Mouse (Mus musculus): ENCODE data around the gene Dnajc15. TPM values are rescaled to one million over a fixed set of nuclear protein-coding genes. Genes with fewer than 3 reads are reported as not detected.

Dnajc15 gene
- polyA plus RNA-seq, 1 experiment = 50.1 TPM

DNA sequence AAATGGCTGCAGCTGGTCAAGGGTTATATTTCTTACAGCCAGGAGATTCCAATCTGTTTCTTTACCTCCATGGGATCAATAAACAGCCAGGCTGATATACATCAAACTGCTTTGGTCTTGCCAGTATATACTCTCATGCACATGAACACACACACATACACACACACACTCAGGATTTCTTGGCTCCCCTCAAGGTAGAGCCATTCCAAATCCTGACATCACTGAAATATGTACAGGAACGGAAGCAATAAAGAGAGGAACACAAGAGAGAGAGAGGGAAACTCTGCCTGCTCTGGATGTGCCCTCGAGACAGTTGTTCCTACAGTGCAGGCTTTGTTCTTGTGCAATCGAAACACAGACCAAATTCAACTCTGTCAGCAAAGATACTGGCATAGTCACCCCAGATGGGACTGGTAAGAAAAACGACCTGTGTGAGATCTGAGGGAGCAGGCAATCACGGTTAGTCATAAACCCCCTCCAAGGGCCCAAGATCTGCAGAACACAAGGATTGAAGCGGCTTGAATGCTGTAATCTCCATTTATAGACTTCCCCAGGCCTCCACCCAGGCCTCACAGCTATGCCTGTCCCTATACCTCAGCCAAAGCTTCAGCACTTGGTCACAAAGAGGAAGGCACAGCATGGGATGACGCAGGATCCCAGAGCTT, 80.5 kb downstream of the Dnajc15 start:
- no peak for TF ChIP-seq USF1 (IDR thresholded peaks at IDR 0.05; ENCODE audit: low read depth)
- Histone ChIP-seq H3K79me3 (ENCODE audit: low read depth) (no peaks in the 10 kb centered on the region), H3ac (ENCODE audit: control insufficient read depth, insufficient read length, low read depth) (no peak overlapping the region), H3K27me3 (ENCODE audit: control insufficient read depth, insufficient read depth, insufficient read length) (no peaks in the 10 kb centered on the region), H3K4me3 (ENCODE audit: insufficient read depth, poor library complexity, severe bottlenecking) (no peak overlapping the region), H3K36me3 (ENCODE audit: control insufficient read depth, insufficient read depth) (no peaks in the 10 kb centered on the region), H3K79me2 (ENCODE audit: control insufficient read depth, insufficient read depth) (no peaks in the 10 kb centered on the region)

DNA sequence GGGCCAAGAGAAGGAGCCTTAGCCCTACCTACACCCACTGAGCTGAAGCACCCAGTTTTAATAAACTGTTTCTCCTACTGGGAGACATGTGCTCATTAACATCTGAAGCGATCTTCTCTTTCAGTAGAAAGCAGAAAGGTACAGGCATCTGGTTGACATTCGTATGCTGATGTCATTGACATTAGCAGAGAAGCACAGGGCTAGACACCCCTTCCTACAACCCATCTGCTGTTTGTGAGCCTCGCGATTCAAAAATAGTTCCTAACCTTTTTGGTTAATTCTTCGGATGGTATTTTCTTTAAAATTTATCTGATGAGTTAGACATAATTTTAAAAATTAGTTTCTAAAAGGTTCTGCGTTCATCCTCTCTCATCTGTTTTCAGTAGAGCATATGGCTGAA, 81.9 kb downstream of the Dnajc15 start:
- Histone ChIP-seq H3K36me3 (ENCODE audit: control insufficient read depth, insufficient read depth) (no peaks in the 10 kb centered on the region), H3K79me2 (ENCODE audit: control insufficient read depth, insufficient read depth) (no peaks in the 10 kb centered on the region), H3K4me3 (ENCODE audit: insufficient read depth, poor library complexity, severe bottlenecking) (no peak overlapping the region), H3ac (ENCODE audit: control insufficient read depth, insufficient read length, low read depth) (no peak overlapping the region), H3K79me3 (ENCODE audit: low read depth) (no peaks in the 10 kb centered on the region), H3K27me3 (ENCODE audit: control insufficient read depth, insufficient read depth, insufficient read length) (no peaks in the 10 kb centered on the region)
- no peak for TF ChIP-seq MYOD1 (IDR thresholded peaks at IDR 0.05; ENCODE audit: control insufficient read depth, insufficient read length, low read depth)
- no peak for TF ChIP-seq CEBPB (IDR thresholded peaks at IDR 0.05; ENCODE audit: low read depth)
- no peak for TF ChIP-seq USF1 (IDR thresholded peaks at IDR 0.05; ENCODE audit: low read depth)
- no peak for TF ChIP-seq MYOG (IDR thresholded peaks at IDR 0.05; ENCODE audit: control insufficient read depth, extremely low read depth, insufficient read length)
- no peak for TF ChIP-seq MAX (IDR thresholded peaks at IDR 0.05)
- TF ChIP-seq CTCF (IDR thresholded peaks at IDR 0.05; ENCODE audit: control insufficient read depth, insufficient read depth, insufficient read length) = no peak
- TF ChIP-seq FOSL1 (IDR thresholded peaks at IDR 0.05; ENCODE audit: insufficient read depth, low read length, poor library complexity, severe bottlenecking) = no peak

DNA sequence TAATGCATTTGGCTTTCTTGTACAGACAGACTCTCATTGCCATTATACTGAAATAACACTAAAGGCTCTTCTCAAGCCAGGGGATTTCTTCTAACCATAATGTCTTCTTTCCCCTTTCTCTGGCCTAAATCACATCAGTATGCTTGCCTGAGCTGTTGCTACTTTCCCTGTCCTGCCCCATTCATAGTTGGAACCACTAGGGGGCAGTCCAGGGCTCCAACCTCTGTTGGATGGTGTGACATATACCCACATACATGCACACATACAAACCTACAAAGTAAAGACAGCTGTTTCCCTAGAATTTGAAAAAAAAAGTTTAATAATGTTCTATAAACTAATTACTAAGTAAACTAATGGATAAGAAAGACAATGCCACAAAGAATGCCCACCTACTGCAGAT, 91.7 kb downstream of the Dnajc15 start:
- TF ChIP-seq MAX (IDR thresholded peaks at IDR 0.05) = no peak
- no peak for TF ChIP-seq MYOD1 (IDR thresholded peaks at IDR 0.05; ENCODE audit: control insufficient read depth, insufficient read length, low read depth)
- no peak for TF ChIP-seq FOSL1 (IDR thresholded peaks at IDR 0.05; ENCODE audit: insufficient read depth, low read length, poor library complexity, severe bottlenecking)
- no peak for TF ChIP-seq CTCF (IDR thresholded peaks at IDR 0.05; ENCODE audit: control insufficient read depth, insufficient read depth, insufficient read length)
- no peak for TF ChIP-seq CEBPB (IDR thresholded peaks at IDR 0.05; ENCODE audit: low read depth)
- no peaks in the 10 kb centered on the region for H3K36me3 ChIP-seq (ENCODE audit: control insufficient read depth, insufficient read depth)
- no peaks in the 10 kb centered on the region for H3K27me3 ChIP-seq (ENCODE audit: control insufficient read depth, insufficient read depth, insufficient read length)
- H3K79me3 ChIP-seq (ENCODE audit: low read depth) = no peaks in the 10 kb centered on the region
- H3ac ChIP-seq (ENCODE audit: control insufficient read depth, insufficient read length, low read depth) = no peak overlapping the region
- H3K79me2 ChIP-seq (ENCODE audit: control insufficient read depth, insufficient read depth) = no peaks in the 10 kb centered on the region
- no peak overlapping the region for H3K4me3 ChIP-seq (ENCODE audit: insufficient read depth, poor library complexity, severe bottlenecking)

DNA sequence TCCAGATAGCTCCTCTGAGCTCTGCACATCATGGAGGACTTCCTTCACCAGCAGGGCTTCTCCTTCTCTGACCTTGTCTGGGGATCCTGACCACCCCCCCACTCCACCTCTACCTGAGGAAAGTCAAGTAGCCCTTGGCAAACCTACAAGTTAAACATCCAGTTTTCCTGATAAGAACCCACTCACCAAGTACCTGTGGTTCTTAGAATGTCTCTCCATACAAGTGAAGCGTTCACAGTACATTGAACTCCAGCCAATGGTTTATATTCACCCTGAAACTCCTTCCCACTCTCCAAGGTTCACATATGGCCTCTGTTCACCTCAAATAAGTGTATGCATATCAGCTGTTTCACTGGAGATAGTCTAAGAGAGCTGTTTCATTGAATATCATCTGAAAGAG, 97.6 kb downstream of the Dnajc15 start:
- Histone ChIP-seq H3K4me3 (ENCODE audit: insufficient read depth, poor library complexity, severe bottlenecking) (no peak overlapping the region), H3K36me3 (ENCODE audit: control insufficient read depth, insufficient read depth) (no peaks in the 10 kb centered on the region), H3K79me3 (ENCODE audit: low read depth) (no peaks in the 10 kb centered on the region), H3K79me2 (ENCODE audit: control insufficient read depth, insufficient read depth) (no peaks in the 10 kb centered on the region), H3K27me3 (ENCODE audit: control insufficient read depth, insufficient read depth, insufficient read length) (no peaks in the 10 kb centered on the region), H3ac (ENCODE audit: control insufficient read depth, insufficient read length, low read depth) (no peak overlapping the region)
- TF ChIP-seq FOSL1 (IDR thresholded peaks at IDR 0.05; ENCODE audit: insufficient read depth, low read length, poor library complexity, severe bottlenecking) (no peak), USF1 (IDR thresholded peaks at IDR 0.05; ENCODE audit: low read depth) (no peak), MYOG (IDR thresholded peaks at IDR 0.05; ENCODE audit: control insufficient read depth, extremely low read depth, insufficient read length) (no peak), CEBPB (IDR thresholded peaks at IDR 0.05; ENCODE audit: low read depth) (no peak), CTCF (IDR thresholded peaks at IDR 0.05; ENCODE audit: control insufficient read depth, insufficient read depth, insufficient read length) (no peak), MAX (IDR thresholded peaks at IDR 0.05) (no peak), MYOD1 (IDR thresholded peaks at IDR 0.05; ENCODE audit: control insufficient read depth, insufficient read length, low read depth) (no peak)

DNA sequence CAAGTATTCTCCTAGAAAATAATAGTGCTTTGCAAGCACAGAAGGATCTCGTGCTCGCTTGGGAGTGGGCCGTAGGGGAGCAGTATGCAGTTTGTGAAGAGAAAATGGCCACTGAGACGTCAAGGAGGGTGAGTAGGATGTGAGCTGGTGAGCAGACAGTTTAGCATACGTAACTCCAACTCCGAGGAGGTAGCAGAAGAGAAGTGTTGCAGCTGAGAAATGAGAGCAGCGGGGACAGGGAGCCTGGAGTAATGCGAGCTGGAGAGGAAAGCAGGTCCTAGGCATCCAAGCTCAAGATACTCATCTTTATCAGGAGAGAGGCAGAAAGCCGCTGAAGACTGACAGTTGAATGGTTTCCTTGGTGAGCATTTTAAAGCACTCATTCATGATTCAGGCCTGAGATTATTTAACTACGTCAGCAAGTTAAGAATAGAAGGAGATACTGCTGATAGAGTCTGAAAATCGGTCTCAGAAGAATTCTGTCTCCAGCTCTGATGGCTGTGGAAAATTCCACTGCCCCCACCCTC, 98.9 kb downstream of the Dnajc15 start:
- Histone ChIP-seq H3K4me3 (ENCODE audit: insufficient read depth, poor library complexity, severe bottlenecking) (no peak overlapping the region), H3K27me3 (ENCODE audit: control insufficient read depth, insufficient read depth, insufficient read length) (no peaks in the 10 kb centered on the region), H3K79me2 (ENCODE audit: control insufficient read depth, insufficient read depth) (no peaks in the 10 kb centered on the region), H3K79me3 (ENCODE audit: low read depth) (no peaks in the 10 kb centered on the region), H3K36me3 (ENCODE audit: control insufficient read depth, insufficient read depth) (no peaks in the 10 kb centered on the region), H3ac (ENCODE audit: control insufficient read depth, insufficient read length, low read depth) (no peak overlapping the region)
- no peak for TF ChIP-seq CTCF (IDR thresholded peaks at IDR 0.05; ENCODE audit: control insufficient read depth, insufficient read depth, insufficient read length)
- TF ChIP-seq MAX (IDR thresholded peaks at IDR 0.05) = no peak
- TF ChIP-seq FOSL1 (IDR thresholded peaks at IDR 0.05; ENCODE audit: insufficient read depth, low read length, poor library complexity, severe bottlenecking) = no peak
- TF ChIP-seq MYOG (IDR thresholded peaks at IDR 0.05; ENCODE audit: control insufficient read depth, extremely low read depth, insufficient read length) = no peak
- TF ChIP-seq MYOD1 (IDR thresholded peaks at IDR 0.05; ENCODE audit: control insufficient read depth, insufficient read length, low read depth) = no peak
- no peak for TF ChIP-seq USF1 (IDR thresholded peaks at IDR 0.05; ENCODE audit: low read depth)
- no peak for TF ChIP-seq CEBPB (IDR thresholded peaks at IDR 0.05; ENCODE audit: low read depth)

DNA sequence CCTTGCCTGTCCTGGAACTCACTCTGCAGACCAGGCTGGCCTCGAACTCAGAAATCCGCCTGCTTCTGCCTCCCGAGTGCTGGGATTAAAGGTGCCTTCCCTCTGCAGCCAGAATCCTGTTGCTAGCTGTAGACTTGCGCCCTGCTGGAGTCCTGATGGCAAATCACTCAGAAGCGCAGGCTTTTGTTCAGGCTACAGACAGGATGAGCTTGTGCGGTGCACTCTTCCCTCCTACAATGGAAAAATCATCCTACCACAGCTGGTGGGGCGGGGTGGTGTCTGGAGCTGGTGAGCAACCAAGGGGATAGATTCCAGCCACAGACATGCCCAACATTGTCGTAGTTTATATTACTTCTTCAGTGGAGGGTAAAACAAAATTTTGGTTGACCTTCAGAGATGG, 101.6 kb downstream of the Dnajc15 start:
- H3K36me3 ChIP-seq (ENCODE audit: control insufficient read depth, insufficient read depth) = no peaks in the 10 kb centered on the region
- no peaks in the 10 kb centered on the region for H3K79me3 ChIP-seq (ENCODE audit: low read depth)
- no peak overlapping the region for H3K4me3 ChIP-seq (ENCODE audit: insufficient read depth, poor library complexity, severe bottlenecking)
- H3K79me2 ChIP-seq (ENCODE audit: control insufficient read depth, insufficient read depth) = no peaks in the 10 kb centered on the region
- no peak overlapping the region for H3ac ChIP-seq (ENCODE audit: control insufficient read depth, insufficient read length, low read depth)
- TF ChIP-seq FOSL1 (IDR thresholded peaks at IDR 0.05; ENCODE audit: insufficient read depth, low read length, poor library complexity, severe bottlenecking) (no peak), CTCF (IDR thresholded peaks at IDR 0.05; ENCODE audit: control insufficient read depth, insufficient read depth, insufficient read length) (no peak), MYOG (IDR thresholded peaks at IDR 0.05; ENCODE audit: control insufficient read depth, extremely low read depth, insufficient read length) (no peak), MAX (IDR thresholded peaks at IDR 0.05) (no peak), USF1 (IDR thresholded peaks at IDR 0.05; ENCODE audit: low read depth) (no peak), CEBPB (IDR thresholded peaks at IDR 0.05; ENCODE audit: low read depth) (no peak), MYOD1 (IDR thresholded peaks at IDR 0.05; ENCODE audit: control insufficient read depth, insufficient read length, low read depth) (no peak)
- H3K27me3 ChIP-seq (ENCODE audit: control insufficient read depth, insufficient read depth, insufficient read length) = no peaks in the 10 kb centered on the region
